Mouse (Mus musculus) hindlimb bud, embryonic 11.5 days (tissue): ENCODE results near the gene Prr22.

Source experiments
- DNase-seq: peaks from one replicate; pipeline ENCODE4 v3.0.0-alpha.2; 2012; ENCODE audit warnings: low read depth, low spot score; ENCODE audit errors: extremely low spot score

The Prr22 gene

GRCm38 (mm10) chr17:56804952-56805351 lies 34.9 kb downstream of the Prr22 start:
- no peak for DNase-seq

GRCm38 (mm10) chr17:56805784-56806183 lies 35.7 kb downstream of the Prr22 start:
- DNase-seq: no peak

- DNase-seq: no peak
Measured at GRCm38 (mm10) chr17:56808518-56808917, 38.5 kb downstream of the Prr22 start.

GRCm38 (mm10) chr17:56810245-56810644 lies 40.2 kb downstream of the Prr22 start:
- DNase-seq: no peak

GRCm38 (mm10) chr17:56814316-56815056 lies 44.4 kb downstream of the Prr22 start:
- DNase-seq: peak; percentile 64

- DNase-seq: no peak
Measured at GRCm38 (mm10) chr17:56815057-56815345, 45.0 kb downstream of the Prr22 start.

- DNase-seq: no peak
Measured at GRCm38 (mm10) chr17:56818067-56818636, 48.1 kb downstream of the Prr22 start.

- no peak for DNase-seq
Measured at GRCm38 (mm10) chr17:56819032-56819545, 49.0 kb downstream of the Prr22 start.

GRCm38 (mm10) chr17:56819694-56820111 lies 49.7 kb downstream of the Prr22 start:
- DNase-seq: no peak
